Mouse (Mus musculus): ENCODE data around the gene Mndal.
"Not testable (repeated sequence)": the region's sequence is repeated elsewhere in the genome, so short reads cannot be mapped to it uniquely, and the experiment has no call there.

The Mndal gene

GRCm38 (mm10) chr1:173887026-173887787 is 55.1 kb downstream of the Mndal start:
- DNase-seq (ENCODE audit: low spot score) = not testable (repeated sequence)

- not testable (repeated sequence) for DNase-seq (ENCODE audit: low spot score)
Measured at GRCm38 (mm10) chr1:173880004-173880666, 62.2 kb downstream of the Mndal start.

GRCm38 (mm10) chr1:173879225-173879987 is 62.9 kb downstream of the Mndal start:
- DNase-seq (ENCODE audit: low spot score) = not testable (repeated sequence)

- DNase-seq (ENCODE audit: low spot score) = not testable (repeated sequence)
Measured at GRCm38 (mm10) chr1:173878264-173878663, 64.0 kb downstream of the Mndal start.

GRCm38 (mm10) chr1:173877125-173877524 is 65.2 kb downstream of the Mndal start:
- not testable (repeated sequence) for DNase-seq (ENCODE audit: low spot score)

GRCm38 (mm10) chr1:173868586-173868985 is 73.7 kb downstream of the Mndal start:
- DNase-seq (ENCODE audit: low spot score) = not testable (repeated sequence)

- no peak for DNase-seq (ENCODE audit: low spot score)
Measured at GRCm38 (mm10) chr1:173866504-173866903, 75.8 kb downstream of the Mndal start.

GRCm38 (mm10) chr1:173853711-173854110 is 88.6 kb downstream of the Mndal start:
- DNase-seq (ENCODE audit: low spot score) = peak; percentile 5

GRCm38 (mm10) chr1:173852853-173853252 is 89.4 kb downstream of the Mndal start:
- DNase-seq (ENCODE audit: low spot score) = not testable (repeated sequence)

- DNase-seq (ENCODE audit: low spot score) = not testable (repeated sequence)
Measured at GRCm38 (mm10) chr1:173846193-173846592, 96.1 kb downstream of the Mndal start.

- DNase-seq (ENCODE audit: low spot score) = no peak
Measured at GRCm38 (mm10) chr1:173844754-173845153, 97.5 kb downstream of the Mndal start.

GRCm38 (mm10) chr1:173821481-173821803 is 120.8 kb downstream of the Mndal start:
- DNase-seq (ENCODE audit: low spot score) = not testable (repeated sequence)

- not testable (repeated sequence) for DNase-seq (ENCODE audit: low spot score)
Measured at GRCm38 (mm10) chr1:173820794-173821480, 121.4 kb downstream of the Mndal start.

- DNase-seq (ENCODE audit: low spot score) = not testable (repeated sequence)
Measured at GRCm38 (mm10) chr1:173809294-173809693, 133.0 kb downstream of the Mndal start.

- not testable (repeated sequence) for DNase-seq (ENCODE audit: low spot score)
Measured at GRCm38 (mm10) chr1:173802689-173803281, 139.5 kb downstream of the Mndal start.

GRCm38 (mm10) chr1:173802207-173802606 is 140.1 kb downstream of the Mndal start:
- not testable (repeated sequence) for DNase-seq (ENCODE audit: low spot score)

- not testable (repeated sequence) for DNase-seq (ENCODE audit: low spot score)
Measured at GRCm38 (mm10) chr1:173801791-173802190, 140.5 kb downstream of the Mndal start.

Measured in embryo, embryonic 10 days (tissue).